Mouse (Mus musculus) C2C12 (cell line): ENCODE data around the gene Stk39. TPM values are rescaled to one million over a fixed set of nuclear protein-coding genes. Genes with fewer than 3 reads are reported as not detected.

Experiments
- H3K27me3 ChIP-seq: one replicate; pipeline ENCODE4 v1.6.1; 2011; ENCODE audit not compliant: control insufficient read depth, insufficient read depth, insufficient read length
- H3K36me3 ChIP-seq: one replicate; pipeline ENCODE4 v1.6.1; 2011; ENCODE audit not compliant: control insufficient read depth, insufficient read depth
- H3K4me3 ChIP-seq: one replicate; pipeline ENCODE4 v1.5.1; 2011; ENCODE audit warnings: mild to moderate bottlenecking, control low read depth; ENCODE audit not compliant: poor library complexity, insufficient read depth, severe bottlenecking
- H3K79me2 ChIP-seq: one replicate; pipeline ENCODE4 v1.6.1; 2011; ENCODE audit not compliant: control insufficient read depth, insufficient read depth
- H3K79me3 ChIP-seq: one replicate; pipeline ENCODE4 v1.6.1; 2011; ENCODE audit warnings: low read depth, control low read depth
- H3ac ChIP-seq: one replicate; pipeline ENCODE3; 2011; ENCODE audit warnings: low read depth; ENCODE audit not compliant: control insufficient read depth, insufficient read length
- CEBPB ChIP-seq: IDR thresholded peaks from one replicate; pipeline ENCODE4 v1.6.1; 2011; ENCODE audit warnings: low read depth, mild to moderate bottlenecking, control low read depth, moderate library complexity
- CTCF ChIP-seq: IDR thresholded peaks from one replicate; pipeline ENCODE4 v1.5.1; 2011; ENCODE audit not compliant: control insufficient read depth, insufficient read depth, insufficient read length
- FOSL1 ChIP-seq: IDR thresholded peaks from one replicate; pipeline ENCODE4 v1.8.0; 2011; ENCODE audit warnings: mild to moderate bottlenecking, low read length; ENCODE audit not compliant: poor library complexity, insufficient read depth, severe bottlenecking
- MAX ChIP-seq: IDR thresholded peaks from one replicate; pipeline ENCODE4 v1.6.1; 2011; ENCODE audit warnings: mild to moderate bottlenecking, control low read depth
- MYOD1 ChIP-seq: IDR thresholded peaks from one replicate; pipeline ENCODE4 v1.6.1; 2011; ENCODE audit warnings: low read depth; ENCODE audit not compliant: control insufficient read depth, insufficient read length
- MYOG ChIP-seq: IDR thresholded peaks from one replicate; pipeline ENCODE4 v1.6.1; 2011; ENCODE audit not compliant: control insufficient read depth, insufficient read length; ENCODE audit errors: extremely low read depth
- USF1 ChIP-seq: IDR thresholded peaks from one replicate; pipeline ENCODE4 v1.6.1; 2011; ENCODE audit warnings: low read depth, mild to moderate bottlenecking, control low read depth, moderate library complexity
- polyA plus RNA-seq: library from polyadenylated mRNA; unstranded; fragments of >200 nt; fragmentation: generic; extraction: Trizol; gene quantifications from one replicate; pipeline ENCODE4 v1.2.1, GENCODE M21; 2012; ENCODE audit warnings: missing spikeins

Gene Stk39
- polyA plus RNA-seq, 1 experiment = 11.3 TPM

- Histone ChIP-seq H3K27me3 (no peaks in the 10 kb centered on the region), H3ac (no peak overlapping the region), H3K79me3 (no peaks in the 10 kb centered on the region), H3K79me2 (no peaks in the 10 kb centered on the region), H3K36me3 (no peaks in the 10 kb centered on the region), H3K4me3 (no peak overlapping the region)
- TF ChIP-seq MYOG = no peak
- TF ChIP-seq CTCF = no peak
- TF ChIP-seq FOSL1 = no peak
- TF ChIP-seq CEBPB = no peak
- TF ChIP-seq MYOD1 = no peak
- TF ChIP-seq MAX = no peak
- no peak for TF ChIP-seq USF1
Measured at GRCm38 (mm10) chr2:68417081-68417480, 55.0 kb downstream of the Stk39 start.

GRCm38 (mm10) chr2:68415691-68416090 is 56.4 kb downstream of the Stk39 start:
- Histone ChIP-seq H3K79me2 (no peaks in the 10 kb centered on the region), H3K36me3 (no peaks in the 10 kb centered on the region), H3K4me3 (no peak overlapping the region), H3K27me3 (no peaks in the 10 kb centered on the region), H3K79me3 (no peaks in the 10 kb centered on the region), H3ac (no peak overlapping the region)
- no peak for TF ChIP-seq CEBPB
- no peak for TF ChIP-seq CTCF
- TF ChIP-seq FOSL1 = no peak
- TF ChIP-seq MYOG = no peak
- no peak for TF ChIP-seq USF1
- TF ChIP-seq MYOD1 = no peak
- no peak for TF ChIP-seq MAX

- no peaks in the 10 kb centered on the region for H3K36me3 ChIP-seq
- no peak overlapping the region for H3K4me3 ChIP-seq
- TF ChIP-seq USF1 = no peak
- TF ChIP-seq CEBPB = no peak
- no peak for TF ChIP-seq FOSL1
- no peak for TF ChIP-seq MYOD1
- no peak for TF ChIP-seq CTCF
- TF ChIP-seq MAX = no peak
- no peak for TF ChIP-seq MYOG
- H3ac ChIP-seq = no peak overlapping the region
- H3K27me3 ChIP-seq = no peaks in the 10 kb centered on the region
- no peaks in the 10 kb centered on the region for H3K79me3 ChIP-seq
- H3K79me2 ChIP-seq = no peaks in the 10 kb centered on the region
Measured at GRCm38 (mm10) chr2:68412149-68412548, 59.9 kb downstream of the Stk39 start.

GRCm38 (mm10) chr2:68411201-68411600 is 60.9 kb downstream of the Stk39 start:
- Histone ChIP-seq H3ac (no peak overlapping the region), H3K36me3 (no peaks in the 10 kb centered on the region), H3K79me3 (no peaks in the 10 kb centered on the region), H3K79me2 (no peaks in the 10 kb centered on the region), H3K27me3 (no peaks in the 10 kb centered on the region), H3K4me3 (no peak overlapping the region)
- no peak for TF ChIP-seq MYOD1
- no peak for TF ChIP-seq FOSL1
- no peak for TF ChIP-seq MAX
- TF ChIP-seq CTCF = no peak
- no peak for TF ChIP-seq MYOG
- no peak for TF ChIP-seq USF1
- TF ChIP-seq CEBPB = no peak

GRCm38 (mm10) chr2:68409640-68410215 is 62.3 kb downstream of the Stk39 start:
- Histone ChIP-seq H3K36me3 (no peaks in the 10 kb centered on the region), H3K79me3 (no peaks in the 10 kb centered on the region), H3K79me2 (no peaks in the 10 kb centered on the region), H3ac (no peak overlapping the region), H3K27me3 (no peaks in the 10 kb centered on the region), H3K4me3 (no peak overlapping the region)
- TF ChIP-seq MYOG = no peak
- no peak for TF ChIP-seq MAX
- TF ChIP-seq CTCF = no peak
- no peak for TF ChIP-seq FOSL1
- no peak for TF ChIP-seq USF1
- TF ChIP-seq MYOD1 = no peak
- no peak for TF ChIP-seq CEBPB
